Mouse (Mus musculus) heart, embryonic 11.5 days (tissue): Measurements from ENCODE around the gene Kctd12. TPM values are rescaled to one million over a fixed set of nuclear protein-coding genes. Genes with fewer than 3 reads are reported as not detected.

ENCODE experiments used
- ATAC-seq: fragments of 200-750 bp; cut with Nextera tagmentation; replicated peaks from 2 replicates; pipeline ENCODE4 v1.8.0; 2017; ENCODE audit warnings: moderate library complexity; ENCODE audit not compliant: insufficient number of reproducible peaks, low FRiP score, low TSS enrichment
- H3K27ac ChIP-seq: fragments of 300-500 bp; sonication (generic); 2 replicates; pipeline ENCODE4 v1.5.1; 2014; ENCODE audit warnings: mild to moderate bottlenecking, low read depth, low read length
- H3K27me3 ChIP-seq: fragments of 300-500 bp; sonication (generic); 2 replicates; pipeline ENCODE4 v1.6.1; 2014; ENCODE audit warnings: mild to moderate bottlenecking, low read length, mixed read lengths; ENCODE audit not compliant: control insufficient read depth, insufficient read depth
- H3K36me3 ChIP-seq: fragments of 300-500 bp; sonication (generic); 2 replicates; pipeline ENCODE4 v1.6.1; 2014; ENCODE audit warnings: mild to moderate bottlenecking, low read length, moderate library complexity, mixed read lengths; ENCODE audit not compliant: control insufficient read depth, insufficient read depth
- H3K4me1 ChIP-seq: fragments of 300-500 bp; sonication (generic); 2 replicates; pipeline ENCODE4 v1.6.1; 2014; ENCODE audit warnings: low read length; ENCODE audit not compliant: control insufficient read depth, insufficient read depth
- H3K4me2 ChIP-seq: fragments of 300-500 bp; sonication (generic); 2 replicates; pipeline ENCODE4 v1.6.1; 2014; ENCODE audit warnings: mild to moderate bottlenecking, moderate library complexity
- H3K4me3 ChIP-seq: fragments of 300-500 bp; sonication (generic); 2 replicates; pipeline ENCODE4 v1.5.1; 2014; ENCODE audit warnings: low read depth, low read length
- H3K9ac ChIP-seq: fragments of 300-500 bp; sonication (generic); 2 replicates; pipeline ENCODE4 v1.6.1; 2014; ENCODE audit warnings: mild to moderate bottlenecking, low read depth, low read length, moderate library complexity
- H3K9me3 ChIP-seq: fragments of 300-500 bp; sonication (generic); replicated peaks from 2 replicates; pipeline ENCODE4 v1.6.1; 2016; ENCODE audit warnings: low read length; ENCODE audit not compliant: control insufficient read depth
- WGBS: fragments of 180-500 bp; shearing (Covaris S2); extraction: QIAGEN DNeasy Blood & Tissue Kit; methylation state at CpG from one replicate; pipeline ENCODE4 v1.1.7; 2014; ENCODE audit not compliant: insufficient replicate concordance; 5-methylcytosine and 5-hydroxymethylcytosine counted together
- polyA plus RNA-seq: library from polyadenylated mRNA; unstranded; fragments of >200 nt; fragmentation: Nextera tagmentation; extraction: Ambion mirVana; gene quantifications from 2 replicates; pipeline ENCODE4 v1.2.1, GENCODE M21; 2014

Gene Kctd12
- 5.6 and 6.8 TPM in 2 replicates for polyA plus RNA-seq

DNA sequence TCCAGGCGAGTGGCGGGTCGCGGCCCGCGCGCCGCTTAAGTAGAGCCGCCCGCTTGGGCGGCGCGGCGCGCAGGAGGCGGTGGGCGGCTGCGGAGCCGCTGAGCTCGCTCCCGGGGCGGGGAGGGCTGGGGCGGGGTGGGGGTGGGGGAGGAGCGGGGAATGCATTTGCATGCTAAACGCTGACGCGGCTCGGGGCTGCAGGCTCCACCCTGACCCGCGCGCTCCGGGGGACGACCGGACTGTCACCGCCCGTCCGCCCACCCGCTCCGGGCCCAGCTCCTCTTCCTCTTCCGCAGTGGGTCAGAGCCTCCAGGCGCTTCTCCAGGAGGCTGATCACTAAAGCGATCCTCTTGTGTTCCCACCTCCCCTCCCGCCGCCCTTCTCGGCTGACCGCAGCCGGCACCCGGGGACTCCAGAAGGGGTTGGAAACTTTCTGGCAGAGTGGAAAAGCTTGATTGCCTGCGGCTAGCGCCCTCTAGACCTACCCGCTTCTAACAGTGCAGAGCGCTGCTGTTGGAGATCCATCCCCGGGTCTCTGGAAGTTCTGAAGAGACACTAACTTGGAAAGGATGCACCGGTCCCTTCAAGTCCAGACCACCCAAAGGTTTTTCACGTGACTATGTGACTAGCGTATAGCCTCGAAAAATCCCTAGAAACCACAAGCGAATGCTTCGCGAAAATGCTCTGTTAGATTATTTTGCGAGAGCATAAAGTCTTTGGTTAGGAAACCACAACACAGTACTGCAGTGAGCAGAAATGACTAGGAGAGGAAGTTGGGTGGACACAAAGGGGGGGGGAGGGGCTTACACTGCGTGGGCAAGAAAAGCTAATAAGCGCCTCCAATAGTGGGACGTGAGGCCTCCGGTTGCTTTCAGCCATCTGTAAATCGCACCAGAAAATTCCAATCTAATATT is at the start of gene Kctd12:
TSS of gene Kctd12 (minus strand) at position 11 of the 914 bp plus-strand sequence.
- Histone ChIP-seq H3K9ac (peak within 1 kb of the TSS; percentile 73), H3K4me2 (peak within 1 kb of the TSS; percentile 97), H3K27ac (peak within 1 kb of the TSS; percentile 94), H3K36me3 (no peaks in the 10 kb centered on the region), H3K9me3 (no peaks in the 10 kb centered on the region), H3K4me1 (no peaks in the 10 kb centered on the region; the same call in 1 of the 2 replicates), H3K27me3 (no peaks in the 10 kb centered on the region), H3K4me3 (peak within 1 kb of the TSS; percentile 67)
- WGBS: 2% methylated on average over 43 of the region's 66 CpGs
- ATAC-seq: peak; percentile 92

DNA sequence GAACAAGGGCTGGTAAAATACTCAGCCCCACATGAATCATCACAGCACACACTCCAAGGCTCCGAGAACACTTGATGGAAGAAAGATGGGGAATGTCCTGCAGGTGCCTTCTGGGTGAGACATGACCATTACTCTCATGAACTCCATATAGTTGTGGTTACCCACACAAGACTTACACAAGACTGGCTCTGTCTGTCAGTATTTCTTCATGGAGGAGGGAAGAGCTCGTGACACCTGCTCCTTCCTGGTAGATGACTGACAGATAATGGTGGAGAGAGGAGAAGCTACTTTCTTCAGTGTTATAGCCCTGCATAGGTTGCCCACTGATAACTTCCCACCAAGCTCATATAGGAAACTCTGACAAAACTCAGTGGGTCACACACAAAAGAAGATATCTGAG is 46.8 kb upstream of the Kctd12 start:
- no peak overlapping the region for H3K9ac ChIP-seq
- no peak overlapping the region for H3K4me2 ChIP-seq
- H3K36me3 ChIP-seq: no peaks in the 10 kb centered on the region
- no peak overlapping the region for H3K4me3 ChIP-seq
- ATAC-seq: no peak
- H3K9me3 ChIP-seq: no peaks in the 10 kb centered on the region
- H3K27ac ChIP-seq: no peak overlapping the region
- 75% methylated on average over 2 of the region's 2 CpGs for WGBS
- H3K27me3 ChIP-seq: no peaks in the 10 kb centered on the region
- no peaks in the 10 kb centered on the region for H3K4me1 ChIP-seq

DNA sequence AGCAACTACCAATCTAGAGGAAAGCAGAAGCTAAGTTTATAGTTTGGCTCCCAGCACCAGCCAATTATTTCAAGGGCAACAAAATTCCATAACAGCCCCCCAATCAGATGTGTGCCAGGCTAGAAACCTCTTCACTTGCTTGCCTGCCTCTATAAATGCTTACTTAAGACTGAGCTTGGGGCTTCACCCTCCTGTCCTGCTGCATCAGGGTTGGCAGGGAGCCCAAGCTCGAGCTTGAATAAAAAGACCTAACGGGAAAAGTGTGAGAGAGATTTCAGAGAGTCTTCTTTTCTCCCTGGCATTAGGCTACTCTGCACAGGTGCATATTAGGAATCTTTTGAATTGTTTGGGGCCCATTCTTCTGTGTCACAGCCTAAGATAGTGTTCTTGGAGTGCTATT is 37.6 kb upstream of the Kctd12 start:
- WGBS: 69% methylated on average over 2 of the region's 2 CpGs
- no peak overlapping the region for H3K4me2 ChIP-seq
- H3K36me3 ChIP-seq: no peaks in the 10 kb centered on the region
- no peaks in the 10 kb centered on the region for H3K4me1 ChIP-seq
- H3K4me3 ChIP-seq: no peak overlapping the region
- H3K9ac ChIP-seq: no peak overlapping the region
- no peaks in the 10 kb centered on the region for H3K27me3 ChIP-seq
- ATAC-seq: no peak
- H3K27ac ChIP-seq: no peak overlapping the region
- H3K9me3 ChIP-seq: no peaks in the 10 kb centered on the region

DNA sequence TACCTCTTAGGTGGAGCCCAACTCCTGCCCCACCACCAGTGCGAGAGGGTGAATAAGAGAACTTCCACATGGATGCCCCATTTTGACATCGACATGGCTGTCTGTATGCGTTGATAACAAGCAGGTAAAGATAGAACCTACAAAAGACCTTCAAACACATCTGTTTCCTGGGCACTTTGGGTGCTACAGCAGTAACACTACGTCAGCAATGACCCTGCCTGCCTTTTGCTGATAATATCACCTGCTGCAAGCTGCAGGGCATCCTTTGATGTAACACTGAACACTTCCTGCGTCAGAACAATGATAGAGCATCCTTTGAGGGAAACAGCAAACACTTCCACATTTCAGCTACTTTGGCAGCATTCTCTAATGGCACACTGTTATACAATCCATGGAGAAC is 34.6 kb upstream of the Kctd12 start:
- no peaks in the 10 kb centered on the region for H3K27me3 ChIP-seq
- H3K4me3 ChIP-seq: no peak overlapping the region
- H3K9me3 ChIP-seq: no peaks in the 10 kb centered on the region
- H3K4me2 ChIP-seq: no peak overlapping the region
- no peaks in the 10 kb centered on the region for H3K4me1 ChIP-seq
- no peak for ATAC-seq
- no peaks in the 10 kb centered on the region for H3K36me3 ChIP-seq
- H3K27ac ChIP-seq: no peak overlapping the region
- 48% methylated on average over 5 of the region's 5 CpGs for WGBS
- no peak overlapping the region for H3K9ac ChIP-seq

DNA sequence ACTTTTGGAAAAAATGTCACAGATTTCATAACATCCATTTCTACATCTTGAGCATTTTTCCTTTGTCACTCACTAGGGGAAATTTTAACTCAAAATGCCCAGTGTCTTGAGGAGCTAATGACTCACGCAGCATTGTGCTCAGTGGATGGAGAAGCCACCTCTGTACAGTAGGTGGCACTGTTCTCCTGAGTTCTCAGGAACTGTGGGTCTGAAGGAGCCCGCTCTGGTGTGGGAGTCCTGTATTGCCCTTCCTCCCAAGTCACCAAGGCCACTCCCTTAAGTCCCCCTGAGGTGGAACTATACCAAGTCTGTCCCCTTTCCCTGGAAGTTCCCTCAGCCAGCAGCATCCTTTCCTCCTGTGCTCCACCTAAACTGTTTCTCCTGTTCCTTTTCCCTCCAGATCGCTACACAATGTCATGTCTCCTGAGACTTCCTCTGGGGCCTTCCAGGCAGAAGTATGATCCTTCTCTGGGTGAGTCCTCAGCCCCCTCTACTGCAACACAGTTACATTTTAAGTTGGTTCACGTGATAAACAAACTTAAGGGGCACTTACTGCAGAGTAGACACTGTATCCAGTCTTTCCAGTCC is 30.2 kb upstream of the Kctd12 start:
- Histone ChIP-seq H3K9ac (no peak overlapping the region), H3K4me3 (no peak overlapping the region), H3K9me3 (no peaks in the 10 kb centered on the region), H3K27ac (no peak overlapping the region), H3K36me3 (no peaks in the 10 kb centered on the region), H3K4me1 (no peaks in the 10 kb centered on the region), H3K27me3 (no peaks in the 10 kb centered on the region), H3K4me2 (no peak overlapping the region)
- WGBS: 28% methylated on average over 4 of the region's 4 CpGs
- peak; percentile 60 for ATAC-seq

DNA sequence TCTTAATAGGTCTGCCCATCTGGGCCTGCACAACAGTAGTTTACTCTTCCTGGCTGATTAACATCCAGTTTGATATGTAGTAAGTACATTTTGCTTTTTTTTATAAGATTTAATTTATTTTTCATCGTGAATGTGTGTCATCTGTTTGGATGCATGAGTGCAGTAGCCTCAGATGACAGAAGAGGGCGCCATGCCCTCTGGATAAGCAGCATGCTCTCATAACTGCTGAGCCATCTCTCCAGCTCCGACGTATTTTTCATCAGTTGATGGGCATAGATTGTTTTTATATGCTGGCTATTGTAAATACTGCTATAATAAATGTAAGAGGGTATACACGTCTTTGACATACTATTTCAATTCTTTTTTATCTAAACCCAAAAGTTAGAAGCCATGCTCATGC is 29.3 kb upstream of the Kctd12 start:
- H3K27me3 ChIP-seq: no peaks in the 10 kb centered on the region
- no peak for ATAC-seq
- H3K4me2 ChIP-seq: no peak overlapping the region
- no peaks in the 10 kb centered on the region for H3K4me1 ChIP-seq
- 34% methylated on average over 5 of the region's 5 CpGs for WGBS
- no peak overlapping the region for H3K27ac ChIP-seq
- H3K36me3 ChIP-seq: no peaks in the 10 kb centered on the region
- no peak overlapping the region for H3K4me3 ChIP-seq
- H3K9ac ChIP-seq: no peak overlapping the region
- H3K9me3 ChIP-seq: no peaks in the 10 kb centered on the region

DNA sequence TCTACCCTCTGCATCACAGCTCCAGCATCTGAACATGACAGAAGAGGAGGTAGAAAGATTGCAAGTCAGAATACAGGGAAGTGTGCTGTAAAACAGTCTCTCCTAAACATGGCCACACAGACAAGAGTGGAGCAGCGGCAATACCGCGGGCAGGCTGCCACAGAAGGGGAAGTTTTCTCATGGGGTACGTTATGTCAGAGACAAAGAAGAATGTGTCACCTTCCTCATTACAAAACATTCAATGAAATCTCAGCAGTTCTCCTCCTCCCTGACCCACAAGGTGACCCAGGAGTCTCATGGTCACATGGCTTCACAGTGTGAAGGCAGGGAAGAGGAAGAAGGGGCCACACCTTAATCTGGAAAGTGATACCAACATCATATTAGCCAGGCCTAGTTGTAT is 25.3 kb upstream of the Kctd12 start:
- no peak for ATAC-seq
- Histone ChIP-seq H3K36me3 (no peaks in the 10 kb centered on the region), H3K27ac (no peak overlapping the region), H3K9ac (no peak overlapping the region), H3K4me3 (no peak overlapping the region), H3K4me1 (no peaks in the 10 kb centered on the region), H3K27me3 (no peaks in the 10 kb centered on the region), H3K9me3 (no peaks in the 10 kb centered on the region), H3K4me2 (no peak overlapping the region)
- 75% methylated on average over 4 of the region's 4 CpGs for WGBS

DNA sequence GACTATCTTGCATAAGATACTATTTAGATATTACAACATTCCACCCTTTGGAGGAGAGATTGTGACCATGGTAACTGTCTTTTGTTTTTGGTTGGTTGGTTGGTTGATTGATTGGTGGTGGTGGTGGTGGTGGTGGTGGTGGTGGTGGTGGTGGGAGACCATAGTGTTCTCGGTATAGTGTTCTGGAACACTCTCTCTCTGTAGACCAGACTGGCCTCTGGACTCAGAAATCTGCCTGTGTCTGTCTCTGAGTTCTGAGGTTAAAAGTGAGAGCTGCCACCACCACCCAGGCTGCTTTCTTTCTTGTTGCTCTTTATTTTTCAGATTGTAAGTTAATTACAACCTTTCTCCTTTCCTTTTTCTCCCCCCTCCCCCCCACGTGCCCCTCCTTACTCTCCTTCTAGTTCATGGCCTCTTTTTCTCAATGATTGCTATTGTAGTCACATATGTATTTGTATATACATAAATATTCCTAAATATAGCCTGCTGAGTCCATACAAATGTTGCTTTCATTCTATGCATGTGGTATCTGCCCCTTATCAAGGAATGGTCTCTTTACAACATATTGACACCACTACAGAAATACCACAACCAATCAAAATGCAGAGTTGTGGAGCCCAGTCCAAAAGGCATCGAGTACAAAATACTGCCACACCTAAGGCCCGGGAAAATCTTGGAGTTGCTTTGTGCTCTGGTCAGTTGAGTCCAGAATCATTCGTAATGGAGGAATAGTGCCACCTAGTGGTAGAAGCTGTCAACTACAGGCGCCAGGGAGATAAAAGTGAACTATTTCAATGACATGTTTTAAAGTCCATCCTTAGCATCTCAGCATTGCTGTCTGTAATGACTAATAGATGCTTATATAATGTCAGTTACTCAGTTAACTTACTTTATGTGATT is 12.5 kb upstream of the Kctd12 start:
- 24% methylated on average over 6 of the region's 6 CpGs for WGBS
- Histone ChIP-seq H3K4me1 (no peaks in the 10 kb centered on the region), H3K4me2 (no peak overlapping the region), H3K27me3 (no peaks in the 10 kb centered on the region), H3K27ac (no peak overlapping the region), H3K36me3 (no peaks in the 10 kb centered on the region), H3K9ac (no peak overlapping the region), H3K4me3 (no peak overlapping the region), H3K9me3 (no peaks in the 10 kb centered on the region)
- no peak for ATAC-seq
